Mouse (Mus musculus) heart, embryonic 11.5 days (tissue): ENCODE results near the gene Gm16451. TPM values are rescaled to one million over a fixed set of nuclear protein-coding genes. Genes with fewer than 3 reads are reported as not detected.
"Not testable (repeated sequence)": the region's sequence is repeated elsewhere in the genome, so short reads cannot be mapped to it uniquely, and the experiment has no call there.

ENCODE experiments used
- ATAC-seq: fragments of 200-750 bp; cut with Nextera tagmentation; replicated peaks from 2 replicates; pipeline ENCODE4 v1.8.0; 2017; ENCODE audit warnings: moderate library complexity; ENCODE audit not compliant: insufficient number of reproducible peaks, low FRiP score, low TSS enrichment
- H3K27ac ChIP-seq: fragments of 300-500 bp; sonication (generic); 2 replicates; pipeline ENCODE4 v1.5.1; 2014; ENCODE audit warnings: mild to moderate bottlenecking, low read depth, low read length
- H3K27me3 ChIP-seq: fragments of 300-500 bp; sonication (generic); 2 replicates; pipeline ENCODE4 v1.6.1; 2014; ENCODE audit warnings: mild to moderate bottlenecking, low read length, mixed read lengths; ENCODE audit not compliant: control insufficient read depth, insufficient read depth
- H3K36me3 ChIP-seq: fragments of 300-500 bp; sonication (generic); 2 replicates; pipeline ENCODE4 v1.6.1; 2014; ENCODE audit warnings: mild to moderate bottlenecking, low read length, moderate library complexity, mixed read lengths; ENCODE audit not compliant: control insufficient read depth, insufficient read depth
- H3K4me1 ChIP-seq: fragments of 300-500 bp; sonication (generic); 2 replicates; pipeline ENCODE4 v1.6.1; 2014; ENCODE audit warnings: low read length; ENCODE audit not compliant: control insufficient read depth, insufficient read depth
- H3K4me2 ChIP-seq: fragments of 300-500 bp; sonication (generic); 2 replicates; pipeline ENCODE4 v1.6.1; 2014; ENCODE audit warnings: mild to moderate bottlenecking, moderate library complexity
- H3K4me3 ChIP-seq: fragments of 300-500 bp; sonication (generic); 2 replicates; pipeline ENCODE4 v1.5.1; 2014; ENCODE audit warnings: low read depth, low read length
- H3K9ac ChIP-seq: fragments of 300-500 bp; sonication (generic); 2 replicates; pipeline ENCODE4 v1.6.1; 2014; ENCODE audit warnings: mild to moderate bottlenecking, low read depth, low read length, moderate library complexity
- H3K9me3 ChIP-seq: fragments of 300-500 bp; sonication (generic); replicated peaks from 2 replicates; pipeline ENCODE4 v1.6.1; 2016; ENCODE audit warnings: low read length; ENCODE audit not compliant: control insufficient read depth
- WGBS: fragments of 180-500 bp; shearing (Covaris S2); extraction: QIAGEN DNeasy Blood & Tissue Kit; methylation state at CpG from one replicate; pipeline ENCODE4 v1.1.7; 2014; ENCODE audit not compliant: insufficient replicate concordance; 5-methylcytosine and 5-hydroxymethylcytosine counted together
- polyA plus RNA-seq: library from polyadenylated mRNA; unstranded; fragments of >200 nt; fragmentation: Nextera tagmentation; extraction: Ambion mirVana; gene quantifications from 2 replicates; pipeline ENCODE4 v1.2.1, GENCODE M21; 2014

The Gm16451 gene
- not detected in 2 replicates for polyA plus RNA-seq

DNA sequence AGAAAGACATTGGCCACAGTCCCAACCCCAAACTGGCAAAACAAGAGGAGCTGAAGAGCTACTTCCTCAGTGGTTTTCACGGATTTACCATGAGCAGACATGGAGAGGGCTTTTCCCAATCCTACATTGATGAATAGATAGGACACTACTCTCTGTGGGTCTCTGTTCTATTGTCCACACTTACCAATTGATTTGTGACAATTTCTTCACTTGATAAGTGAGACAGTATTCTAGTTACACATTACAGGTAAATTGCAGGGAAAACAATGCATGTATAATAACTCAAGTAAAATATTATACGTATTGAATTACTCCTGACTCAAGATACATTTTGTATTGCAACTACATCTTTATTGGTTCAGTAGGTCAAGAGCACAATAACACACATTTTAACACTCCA, at the start of gene Gm16451:
Gm16451 (minus strand) TSS at position 101 of the 400 bp plus-strand sequence.
- no CpG with 5 or more reads among the region's 2 CpGs for WGBS
- H3K4me1 ChIP-seq, H3K4me3 ChIP-seq, H3K4me2 ChIP-seq, H3K9me3 ChIP-seq, H3K36me3 ChIP-seq, H3K27ac ChIP-seq, H3K9ac ChIP-seq, H3K27me3 ChIP-seq, ATAC-seq: not testable (repeated sequence)

DNA sequence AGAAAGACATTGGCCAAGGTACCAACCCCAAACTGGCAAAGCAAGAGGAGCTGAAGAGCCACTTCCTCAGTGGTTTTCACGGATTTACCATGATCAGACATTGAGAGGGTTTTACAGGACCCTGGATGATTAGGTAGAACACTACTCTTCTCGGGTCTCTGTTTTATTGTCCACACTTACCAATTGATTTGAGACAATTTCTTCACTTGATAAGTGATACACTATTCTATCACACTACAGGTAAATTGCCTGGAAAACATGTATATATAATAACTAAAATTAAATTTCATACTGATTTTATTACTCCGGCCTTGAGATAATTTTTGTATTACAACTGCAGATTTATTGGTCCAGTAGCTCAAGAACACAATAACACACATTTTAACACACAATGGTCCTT, 45.9 kb upstream of the Gm16451 start, which contains the start of gene Vmn1r142:
Vmn1r142 (minus strand) TSS at position 101 of the 400 bp plus-strand sequence.
- not testable (repeated sequence) for H3K9ac ChIP-seq, H3K4me3 ChIP-seq, H3K4me1 ChIP-seq, H3K27ac ChIP-seq, H3K27me3 ChIP-seq, H3K36me3 ChIP-seq, ATAC-seq, H3K9me3 ChIP-seq, H3K4me2 ChIP-seq
- no CpG with 5 or more reads among the region's 3 CpGs for WGBS

GRCm38 (mm10) chr7:22134641-22135040, 16.6 kb upstream of the Gm16451 start, which contains the start of gene Gm10666:
TSS of gene Gm10666 (minus strand) at chr7:22134741.
- WGBS = no CpG with 5 or more reads among the region's 5 CpGs
- not testable (repeated sequence) for H3K27me3 ChIP-seq

GRCm38 (mm10) chr7:22068757-22069156, 49.3 kb downstream of the Gm16451 start, which contains the start of gene Vmn1r139:
TSS of gene Vmn1r139 (plus strand) at chr7:22069057.
- WGBS = no CpG with 5 or more reads among the region's 7 CpGs
- H3K36me3 ChIP-seq = not testable (repeated sequence)

More at GRCm38 (mm10) chr7:22134641-22135040, 16.6 kb upstream of the Gm16451 start, which contains the start of gene Gm10666:
- not testable (repeated sequence) for H3K4me1 ChIP-seq, ATAC-seq, H3K36me3 ChIP-seq, H3K4me2 ChIP-seq, H3K4me3 ChIP-seq, H3K27ac ChIP-seq, H3K9me3 ChIP-seq, H3K9ac ChIP-seq

More at GRCm38 (mm10) chr7:22068757-22069156, 49.3 kb downstream of the Gm16451 start, which contains the start of gene Vmn1r139:
- H3K27me3 ChIP-seq, H3K4me2 ChIP-seq, H3K4me3 ChIP-seq, H3K9me3 ChIP-seq, H3K4me1 ChIP-seq, H3K27ac ChIP-seq, H3K9ac ChIP-seq, ATAC-seq: not testable (repeated sequence)

Other genes with a start within 250 kb of the Gm16451 start
- not detected in 2 replicates for gene Gm5891, start 197.0 kb downstream of the Gm16451 start, polyA plus RNA-seq
- not detected in 2 replicates for gene Vmn1r137, start 123.7 kb downstream of the Gm16451 start, polyA plus RNA-seq
- not detected in 2 replicates for gene Vmn1r138, start 89.3 kb downstream of the Gm16451 start, polyA plus RNA-seq
- gene Gm6176, start 61.9 kb downstream of the Gm16451 start, polyA plus RNA-seq = not detected in 2 replicates
- gene Vmn1r139, start 49.2 kb downstream of the Gm16451 start, polyA plus RNA-seq = not detected in 2 replicates
- gene Gm10666, start 16.5 kb upstream of the Gm16451 start, polyA plus RNA-seq = not detected in 2 replicates
- gene Vmn1r142, start 45.8 kb upstream of the Gm16451 start, polyA plus RNA-seq = not detected in 2 replicates
- not detected in 2 replicates for gene Vmn1r143, start 71.1 kb upstream of the Gm16451 start, polyA plus RNA-seq
- not detected in 2 replicates for gene Gm8653, start 83.0 kb upstream of the Gm16451 start, polyA plus RNA-seq
- not detected in 2 replicates for gene Gm8453, start 111.2 kb upstream of the Gm16451 start, polyA plus RNA-seq
- not detected in 2 replicates for gene Gm4187, start 211.5 kb upstream of the Gm16451 start, polyA plus RNA-seq